Mouse (Mus musculus) brain, embryonic 14.5 days (tissue): ENCODE measurements around the gene Mindy1. TPM values are rescaled to one million over a fixed set of nuclear protein-coding genes. Genes with fewer than 3 reads are reported as not detected.
"Not testable (repeated sequence)": the region's sequence is repeated elsewhere in the genome, so short reads cannot be mapped to it uniquely, and the experiment has no call there.

Source experiments
- DNase-seq: peaks from one replicate; pipeline ENCODE4 v3.0.0-alpha.2; 2011; ENCODE audit warnings: low read depth
- CTCF ChIP-seq: fragments of 200-500 bp; IDR thresholded peaks from 2 replicates; pipeline ENCODE4 v1.5.1; 2012; ENCODE audit warnings: inconsistent platforms, mild to moderate bottlenecking, moderate library complexity, borderline replicate concordance; ENCODE audit not compliant: insufficient read depth, insufficient read length; ENCODE audit errors: extremely low read depth
- POLR2A ChIP-seq: fragments of 200-500 bp; IDR thresholded peaks from 2 replicates; pipeline ENCODE4 v1.6.1; 2012; ENCODE audit warnings: mild to moderate bottlenecking, inconsistent platforms, borderline replicate concordance; ENCODE audit not compliant: poor library complexity, insufficient read depth, insufficient read length, severe bottlenecking; ENCODE audit errors: extremely low read depth
- polyA plus RNA-seq: library from polyadenylated mRNA; depleted of rRNA; stranded (reverse); fragments of >200 nt; gene quantifications from 2 replicates; pipeline ENCODE4 v1.2.3, GENCODE M21; 2012

The Mindy1 gene
- polyA plus RNA-seq, 1 experiment = 48.7 TPM

GRCm38 (mm10) chr3:95317414-95318080 is 36.4 kb downstream of the Mindy1 start:
- no peak for TF ChIP-seq POLR2A
- TF ChIP-seq CTCF = peak; percentile 89
- DNase-seq = peak; percentile 64

- TF ChIP-seq CTCF (no peak), POLR2A (no peak)
- no peak for DNase-seq
Measured at GRCm38 (mm10) chr3:95318548-95318947, 37.4 kb downstream of the Mindy1 start.

GRCm38 (mm10) chr3:95319110-95319509 is 38.0 kb downstream of the Mindy1 start:
- no peak for DNase-seq
- TF ChIP-seq POLR2A = no peak
- TF ChIP-seq CTCF = no peak

- TF ChIP-seq POLR2A = no peak
- TF ChIP-seq CTCF = no peak
- no peak for DNase-seq
Measured at GRCm38 (mm10) chr3:95319701-95320625, 38.8 kb downstream of the Mindy1 start.

GRCm38 (mm10) chr3:95323429-95323828 is 42.3 kb downstream of the Mindy1 start:
- TF ChIP-seq CTCF (no peak), POLR2A (no peak)
- no peak for DNase-seq

GRCm38 (mm10) chr3:95324454-95325144 is 43.5 kb downstream of the Mindy1 start:
- no peak for TF ChIP-seq POLR2A
- 0 out of 2 replicates have a peak, but pooled peaks have one; percentile 15 for TF ChIP-seq CTCF
- peak; percentile 9 for DNase-seq

- no peak for TF ChIP-seq POLR2A
- DNase-seq = no peak
Measured at GRCm38 (mm10) chr3:95328803-95329404, 47.8 kb downstream of the Mindy1 start.

- no peak for DNase-seq
- TF ChIP-seq CTCF (no peak), POLR2A (no peak)
Measured at GRCm38 (mm10) chr3:95331528-95331927, 50.4 kb downstream of the Mindy1 start.

- no peak for DNase-seq
Measured at GRCm38 (mm10) chr3:95337345-95337744, 56.2 kb downstream of the Mindy1 start.

GRCm38 (mm10) chr3:95338251-95338650 is 57.1 kb downstream of the Mindy1 start:
- TF ChIP-seq POLR2A = no peak
- no peak for TF ChIP-seq CTCF
- no peak for DNase-seq

More at GRCm38 (mm10) chr3:95337345-95337744, 56.2 kb downstream of the Mindy1 start:
- TF ChIP-seq POLR2A = no peak
- no peak for TF ChIP-seq CTCF

GRCm38 (mm10) chr3:95343356-95344000 is 62.3 kb downstream of the Mindy1 start:
- not testable (repeated sequence) for DNase-seq
